Mouse (Mus musculus): ENCODE results near the gene Gm8126. TPM values are rescaled to one million over a fixed set of nuclear protein-coding genes. Genes with fewer than 3 reads are reported as not detected.

The Gm8126 gene
- total RNA-seq (2023) = not detected

DNA sequence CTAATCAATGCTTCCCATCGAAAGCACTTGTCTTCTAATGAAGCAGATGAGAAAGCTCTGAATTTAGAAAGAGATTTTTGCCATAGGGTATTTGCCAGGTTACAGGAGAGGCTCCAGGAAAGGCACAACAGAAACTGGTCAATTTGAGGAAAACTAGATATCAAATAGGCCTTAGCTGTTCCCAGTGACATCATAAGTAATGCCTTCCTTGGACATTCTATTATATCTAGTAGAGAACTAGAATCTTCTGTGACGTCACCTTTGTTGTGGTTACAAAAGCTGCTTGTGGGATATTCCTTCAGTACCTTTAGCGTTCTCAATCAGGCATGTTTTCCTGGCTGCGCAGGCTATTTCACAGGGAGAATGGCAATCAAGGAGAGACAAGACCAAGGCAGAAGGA is at the start of gene Gm8126:
Gene Gm8126, plus strand, starts transcription at position 301 of the 400 bp plus-strand sequence.

GRCm38 (mm10) chr14:43235204-43235603 is 23.2 kb upstream of the Gm8126 start, which contains the start of gene Gm8122:
Gene Gm8122, minus strand, starts transcription at chr14:43235304.

GRCm38 (mm10) chr14:43274986-43275511 is 16.6 kb downstream of the Gm8126 start, which contains the start of gene Gm9732:
Gene Gm9732, plus strand, starts transcription at chr14:43275036.

DNA sequence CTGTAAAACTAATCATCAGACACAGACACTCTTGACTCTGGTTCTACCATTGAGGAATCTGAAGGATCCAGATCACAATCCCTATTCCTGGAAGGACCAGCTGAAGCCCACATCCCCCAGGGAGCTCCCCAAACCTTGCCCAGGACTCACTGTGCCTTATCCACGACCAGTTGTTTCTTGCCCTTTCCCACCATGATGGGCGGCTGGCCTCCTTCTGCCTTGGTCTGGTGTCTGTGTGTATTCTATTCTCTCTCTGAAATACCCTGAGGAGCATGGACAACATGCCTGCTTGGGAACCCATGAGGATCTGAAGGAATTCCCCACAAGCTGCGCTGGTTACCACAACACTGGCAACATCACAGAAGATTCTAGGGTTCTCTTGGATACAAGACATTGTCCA is 35.1 kb downstream of the Gm8126 start, which contains the start of gene Gm8127:
Gene Gm8127, minus strand, starts transcription at position 330 of the 400 bp plus-strand sequence.

Other genes with a start within 250 kb of the Gm8126 start
- gene Gm10376, start 243.0 kb upstream of the Gm8126 start, total RNA-seq (2023) = not detected
- gene Gm8094, start 182.0 kb upstream of the Gm8126 start, total RNA-seq (2023) = not detected
- not detected for gene Gm8104, start 158.0 kb upstream of the Gm8126 start, total RNA-seq (2023)
- not detected for gene Gm7233, start 78.8 kb upstream of the Gm8126 start, total RNA-seq (2023)
- gene Gm8122, start 23.3 kb upstream of the Gm8126 start, total RNA-seq (2023) = not detected
- not detected for gene Gm9732, start 16.4 kb downstream of the Gm8126 start, total RNA-seq (2023)
- not detected for gene Gm8127, start 35.2 kb downstream of the Gm8126 start, total RNA-seq (2023)
- gene 1700001F09Rik, start 89.2 kb downstream of the Gm8126 start, total RNA-seq (2023) = not detected
- not detected for gene Gm8138, start 157.7 kb downstream of the Gm8126 start, total RNA-seq (2023)